Mouse (Mus musculus): ENCODE data around the gene Mex3d.

Mex3d gene

GRCm38 (mm10) chr10:80412656-80413541, 25.4 kb upstream of the Mex3d start:
- peak in 1 of 2 experiments; percentile 76 for DNase-seq (ENCODE audit: low spot score in 2 of 2)

DNA sequence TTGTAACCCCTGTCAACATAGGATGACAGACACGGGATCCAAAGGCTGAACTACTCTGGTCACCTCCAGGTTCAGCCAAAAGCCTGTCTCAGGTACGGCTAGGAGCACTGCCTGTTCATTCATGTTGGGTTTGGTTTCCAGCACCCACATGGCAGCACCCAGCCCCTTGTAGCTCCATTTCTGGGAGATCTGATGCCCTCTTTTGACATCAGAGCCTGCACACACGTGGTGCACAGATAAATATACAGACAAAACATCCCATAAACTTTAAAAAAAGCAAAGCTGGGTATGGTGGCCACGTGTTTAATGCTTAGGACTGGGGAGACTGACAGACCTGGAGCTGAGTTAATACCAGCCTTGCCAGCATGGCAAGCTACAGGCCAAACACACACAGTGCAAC, 20.5 kb upstream of the Mex3d start:
- no peak for DNase-seq (ENCODE audit: low spot score in 2 of 2)

DNA sequence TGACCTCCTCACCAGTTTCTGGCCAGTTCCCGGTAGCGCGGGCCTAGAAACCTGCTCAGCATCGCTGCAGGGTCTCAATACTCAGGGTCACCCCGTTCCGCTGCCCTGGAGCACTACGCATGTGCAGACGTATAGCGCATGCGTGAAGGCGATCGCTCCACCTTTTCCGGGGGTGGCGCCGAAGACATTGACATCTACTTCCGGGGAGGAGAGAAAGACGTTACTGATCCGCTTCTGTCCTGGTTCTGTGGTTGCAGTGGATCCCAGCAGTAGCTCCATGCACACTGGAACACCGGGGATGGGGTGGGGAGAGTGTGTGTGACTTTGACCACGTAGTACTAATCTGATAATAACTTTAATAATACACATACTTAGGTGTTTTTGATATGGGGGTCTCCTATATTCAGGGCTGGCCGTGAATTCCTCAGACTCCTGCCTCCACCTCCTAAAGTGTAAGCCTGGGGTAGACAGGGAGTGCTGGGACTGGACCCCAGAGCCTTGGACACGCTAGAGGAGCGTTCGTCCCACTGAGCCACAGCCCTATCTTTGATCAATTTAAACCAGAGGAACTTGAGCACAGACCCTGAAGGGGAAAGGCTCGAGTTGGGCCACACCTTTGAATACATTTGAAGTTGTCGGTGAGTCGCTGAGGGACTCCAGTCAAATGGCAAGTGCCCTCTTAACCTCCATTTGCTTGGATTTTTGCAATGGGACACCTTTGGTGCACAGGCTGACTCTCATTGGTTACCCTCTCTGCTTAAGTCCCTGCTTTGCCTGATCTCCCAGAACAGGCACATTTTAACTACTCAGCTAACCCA, 19.4 kb upstream of the Mex3d start, which contains the start of gene Uqcr11:
TSS of gene Uqcr11 (minus strand) at position 147 of the 818 bp plus-strand sequence.
- peak; percentile 86 to 93 for DNase-seq (ENCODE audit: low spot score in 2 of 2)

DNA sequence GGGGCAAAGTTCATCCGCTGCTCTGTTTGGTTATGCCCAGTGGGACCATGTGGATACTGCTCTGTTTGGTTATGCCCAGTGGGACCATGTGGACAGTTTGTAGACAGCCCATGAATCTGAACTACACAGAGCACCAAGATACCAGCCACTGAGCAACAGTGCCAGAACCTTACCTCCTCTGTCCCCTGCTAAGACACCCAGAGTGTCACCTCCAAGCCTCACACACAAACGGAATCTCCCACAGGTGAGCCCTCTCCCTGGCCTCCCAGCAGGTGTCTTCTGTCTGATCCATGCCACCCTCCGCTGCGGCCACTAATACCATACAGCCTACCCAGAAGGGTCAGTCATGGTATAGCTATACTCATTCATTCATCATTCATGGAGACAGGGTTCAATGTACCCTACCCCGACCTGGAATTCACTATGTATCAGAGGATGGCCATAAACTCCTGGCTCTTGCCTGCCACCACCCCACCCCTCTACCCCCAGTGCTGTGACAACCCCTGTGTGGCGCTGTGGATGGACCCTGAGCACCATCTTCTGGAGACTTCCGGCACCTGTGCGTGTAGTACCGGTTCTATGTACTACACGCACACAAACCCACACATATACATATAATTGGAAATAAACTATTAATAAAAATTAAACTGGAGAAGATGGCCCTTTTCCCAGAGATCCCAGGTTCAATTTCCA, 18.2 kb upstream of the Mex3d start:
- DNase-seq (ENCODE audit: low spot score in 2 of 2), result no peak

DNA sequence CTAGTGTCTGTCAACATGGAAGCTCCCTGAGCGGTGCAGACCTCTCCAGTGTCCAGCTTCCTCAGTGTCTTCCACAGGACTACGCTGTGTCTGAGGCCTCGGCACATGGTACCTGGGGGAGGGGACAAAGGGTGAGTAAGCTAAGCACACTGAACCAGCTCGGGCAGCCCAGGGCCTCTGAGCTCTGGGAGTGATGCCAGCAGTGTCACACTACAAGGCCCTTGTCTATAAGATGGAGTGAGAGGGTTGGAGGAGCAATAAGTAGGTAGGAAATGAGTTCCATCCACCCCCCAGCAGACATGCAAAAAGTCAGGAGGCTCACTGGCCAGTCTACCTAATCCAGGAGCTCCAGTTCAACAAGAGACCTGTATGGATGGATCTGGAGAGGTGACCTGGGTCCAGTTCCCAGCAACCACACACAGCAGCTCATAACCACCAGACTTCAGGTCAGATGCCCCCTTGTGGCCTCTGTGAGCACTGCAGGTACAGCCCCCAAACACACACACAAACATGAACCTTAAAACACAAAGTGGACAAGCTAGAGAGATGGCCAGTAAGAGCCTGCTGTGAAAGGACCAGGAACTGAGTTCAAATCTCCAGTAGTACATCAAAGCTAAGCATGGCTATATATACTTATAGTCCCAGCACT, 15.7 kb upstream of the Mex3d start:
- DNase-seq (ENCODE audit: low spot score in 2 of 2), result peak; percentile 32 to 36

DNA sequence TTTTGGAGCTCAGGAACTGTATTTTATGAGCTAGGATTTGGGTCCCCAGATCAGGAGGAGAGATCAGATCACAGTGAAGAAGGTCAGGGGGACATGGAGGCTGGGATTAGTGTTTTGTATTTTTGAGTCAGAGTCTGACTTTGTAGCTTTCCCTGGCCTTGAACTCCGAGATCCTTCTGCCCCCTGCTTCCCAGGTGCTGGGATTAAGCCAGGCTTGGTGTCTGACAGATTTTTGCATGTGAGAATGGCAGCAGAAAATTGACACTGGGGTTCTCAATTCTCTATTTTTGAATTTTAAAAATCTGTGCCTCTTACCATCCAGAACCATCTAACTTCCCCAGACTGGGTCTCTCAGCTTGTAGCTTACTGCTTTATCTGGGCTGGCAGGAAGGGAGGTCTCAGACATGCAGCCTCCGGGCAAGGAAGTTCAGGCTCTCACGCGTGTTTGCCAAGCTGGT, 13.3 kb upstream of the Mex3d start:
- no peak for DNase-seq (ENCODE audit: low spot score in 2 of 2)

- no peak for DNase-seq (ENCODE audit: low spot score in 2 of 2)
These were observed 12.7 kb upstream of the Mex3d start for GRCm38 (mm10) chr10:80399973-80400703.

DNA sequence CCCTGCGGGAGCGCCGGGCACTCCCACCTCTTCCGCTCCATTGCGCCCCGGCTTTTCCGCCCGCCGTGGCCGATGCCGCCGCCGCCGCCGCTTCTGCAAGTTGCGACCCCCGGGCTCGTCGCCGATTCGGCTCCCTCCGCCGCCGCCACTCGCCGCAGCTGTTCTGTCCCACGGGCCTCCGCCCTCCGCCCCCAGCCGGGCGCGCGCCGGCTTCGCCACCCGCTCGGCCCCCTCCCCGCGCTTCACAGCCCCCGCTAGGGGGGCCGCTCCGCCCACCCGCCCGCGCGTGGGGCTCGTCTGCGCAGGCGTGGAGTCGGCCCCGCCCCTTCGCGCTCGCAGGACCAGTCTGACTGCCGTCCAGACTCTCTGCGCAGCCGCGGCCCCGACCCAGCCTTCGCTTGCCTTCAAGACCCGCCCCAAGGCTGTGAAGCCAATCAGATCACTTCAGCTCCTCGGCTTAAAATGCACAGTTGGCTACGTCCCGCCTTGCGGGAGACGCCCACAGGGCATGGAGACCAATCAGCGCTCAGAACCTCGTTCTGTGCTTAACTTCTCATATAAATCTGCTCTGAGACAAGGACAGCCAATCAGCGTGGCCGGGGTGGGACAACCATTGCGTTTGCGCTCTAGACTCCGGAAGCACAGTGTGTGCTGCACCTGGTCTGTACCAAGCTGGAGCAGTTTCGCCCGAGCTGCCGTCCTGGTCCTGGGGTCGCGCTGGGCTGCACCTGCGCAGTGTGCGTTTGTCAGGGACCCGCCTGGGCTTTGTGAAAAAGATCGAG, 11.9 kb upstream of the Mex3d start, which contains the start of gene Mbd3:
TSS of gene Mbd3 (minus strand) at position 360 of the 782 bp plus-strand sequence.
- peak; percentile 98 to 100 for DNase-seq (ENCODE audit: low spot score in 2 of 2)

DNA sequence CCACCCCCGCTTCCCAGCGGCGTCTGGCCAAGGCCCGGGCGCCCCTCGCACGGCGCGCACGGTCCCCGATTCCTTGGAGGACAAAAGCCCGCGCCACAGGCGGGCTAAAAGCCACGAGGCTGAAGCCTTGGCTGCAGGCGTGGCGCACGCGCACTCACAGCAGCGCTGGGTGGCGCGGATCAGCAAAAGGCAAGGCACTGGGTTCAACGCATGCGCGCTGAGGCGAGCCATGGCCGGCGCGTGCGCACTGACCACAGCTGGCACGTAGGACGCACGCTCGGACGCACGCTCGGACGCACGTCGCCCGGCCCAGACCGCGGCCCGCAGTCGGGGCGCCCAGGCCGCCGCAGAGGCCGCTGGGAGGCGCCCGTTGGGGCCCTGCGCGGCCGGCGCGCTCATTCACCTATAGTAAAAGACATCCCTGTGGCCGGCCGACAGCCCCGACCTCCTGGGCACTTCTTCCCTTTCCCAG, 11.3 kb upstream of the Mex3d start:
- DNase-seq (ENCODE audit: low spot score in 2 of 2), result peak; percentile 94 to 98

GRCm38 (mm10) chr10:80398174-80398535, 10.7 kb upstream of the Mex3d start:
- no peak for DNase-seq (ENCODE audit: low spot score in 2 of 2)

DNA sequence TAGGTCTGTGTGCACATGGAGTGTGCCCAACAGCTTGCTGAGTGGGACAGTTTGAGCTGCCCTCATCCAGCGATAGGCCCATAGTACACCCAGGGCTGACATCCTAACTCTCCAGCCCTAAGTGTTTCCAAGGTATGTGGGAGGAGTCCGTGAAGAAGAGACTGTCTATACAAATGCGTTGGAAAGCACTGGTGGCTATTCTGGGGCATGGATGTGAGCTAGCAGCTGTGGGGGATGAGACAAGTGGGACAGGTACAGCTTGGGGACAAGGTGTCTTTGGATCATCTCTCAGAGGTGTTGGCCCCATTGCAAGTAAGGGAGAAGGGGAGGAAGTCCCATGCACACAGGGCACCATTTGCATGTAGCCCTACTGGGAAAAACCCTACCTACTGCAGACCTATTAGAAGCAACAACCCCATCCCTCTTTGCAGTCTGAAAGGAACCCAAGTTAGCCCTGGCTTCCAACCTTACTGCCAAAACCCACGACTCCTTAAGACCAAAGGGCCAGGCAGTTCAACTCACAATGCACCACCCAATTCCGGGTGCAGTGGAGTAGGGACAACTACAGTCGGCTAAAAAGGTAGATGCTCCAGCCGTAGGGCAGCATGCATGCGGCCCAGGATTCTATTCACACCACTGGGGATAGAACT, 10.2 kb upstream of the Mex3d start:
- DNase-seq (ENCODE audit: low spot score in 2 of 2), result no peak

GRCm38 (mm10) chr10:80396822-80397523, 9.5 kb upstream of the Mex3d start:
- no peak for DNase-seq (ENCODE audit: low spot score in 2 of 2)

- DNase-seq (ENCODE audit: low spot score in 2 of 2), result no peak
These were observed 7.7 kb upstream of the Mex3d start for GRCm38 (mm10) chr10:80395025-80395627.

DNA sequence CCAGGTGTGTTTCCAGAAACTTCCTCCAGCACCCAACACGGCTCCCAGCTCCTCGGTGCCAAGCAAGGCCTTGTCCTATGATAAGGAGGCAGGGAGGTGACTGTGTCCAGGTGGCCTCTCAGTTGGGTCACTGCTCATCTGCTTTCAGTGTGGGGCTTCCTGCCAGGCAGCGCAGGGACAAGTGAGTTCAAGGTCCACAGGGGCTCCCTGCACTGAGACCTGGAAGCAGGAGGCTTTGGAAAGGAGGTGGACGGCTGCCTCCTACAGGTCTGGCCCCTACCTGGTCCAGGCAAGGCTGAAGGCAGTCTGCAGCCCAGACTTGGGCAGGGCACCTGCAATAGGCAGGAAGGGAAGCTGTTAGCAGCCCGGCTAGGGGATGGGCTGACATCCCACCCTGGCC, 5.2 kb upstream of the Mex3d start:
- DNase-seq (ENCODE audit: low spot score in 2 of 2), result no peak

GRCm38 (mm10) chr10:80390697-80391096, 3.2 kb upstream of the Mex3d start:
- DNase-seq (ENCODE audit: low spot score in 2 of 2), result no peak

GRCm38 (mm10) chr10:80389185-80389708, 1.8 kb upstream of the Mex3d start:
- no peak for DNase-seq (ENCODE audit: low spot score in 2 of 2)

DNA sequence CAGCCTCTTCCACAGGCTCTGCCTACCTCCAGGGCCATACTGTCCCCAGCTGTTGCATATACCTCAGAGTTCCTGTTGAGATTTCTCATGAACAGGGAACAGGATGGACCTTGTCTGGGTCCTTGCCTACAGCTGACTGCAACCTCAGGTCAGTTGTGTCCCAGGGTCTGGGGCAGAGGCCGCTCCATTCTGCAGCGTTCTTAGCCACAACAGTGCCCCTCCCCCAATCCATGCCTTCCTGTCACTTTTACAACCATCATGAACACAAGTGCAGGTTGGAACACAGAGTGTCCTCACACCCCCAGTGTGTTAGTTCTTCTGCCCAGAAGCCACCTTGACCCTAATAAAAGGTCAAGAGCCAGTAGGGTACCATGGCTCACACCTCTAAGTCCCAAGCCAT, 1.3 kb upstream of the Mex3d start:
- DNase-seq (ENCODE audit: low spot score in 2 of 2), result no peak

Measured in urinary bladder, postnatal 36 days (tissue).